Mouse (Mus musculus): ENCODE measurements around the gene Gper1. TPM values are rescaled to one million over a fixed set of nuclear protein-coding genes. Genes with fewer than 3 reads are reported as not detected.

The Gper1 gene
- total RNA-seq, 2 experiments from 2014 or later: 1.3 to 2.1 TPM

DNA sequence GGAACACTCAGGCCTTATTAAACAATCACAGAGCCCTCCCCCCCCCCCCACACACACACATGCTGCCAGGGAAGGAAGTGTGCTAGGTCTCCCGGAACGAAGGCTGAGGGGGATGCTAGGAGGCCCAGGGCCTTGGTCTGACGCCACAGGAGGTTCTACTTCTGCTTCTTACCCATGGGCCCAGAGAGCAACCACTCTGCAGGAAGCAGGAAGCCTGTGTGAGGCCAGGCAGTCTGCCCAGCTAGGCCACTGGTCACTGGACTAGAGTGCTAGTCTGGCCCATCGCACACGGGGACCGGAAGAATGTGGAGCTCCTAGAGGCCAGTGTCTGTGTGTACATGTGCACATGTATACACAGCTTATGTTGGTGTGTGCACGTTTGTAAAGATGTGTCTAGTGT lies 14.4 kb upstream of the Gper1 start:
- intact Hi-C loops (cut with DNase I): loop anchor here (5.0 kb wide), 1 partner anchor 74 kb away; the partner anchor contains the start of gene Zfand2a
- DNase-seq (ENCODE audit: low spot score): no peak

DNA sequence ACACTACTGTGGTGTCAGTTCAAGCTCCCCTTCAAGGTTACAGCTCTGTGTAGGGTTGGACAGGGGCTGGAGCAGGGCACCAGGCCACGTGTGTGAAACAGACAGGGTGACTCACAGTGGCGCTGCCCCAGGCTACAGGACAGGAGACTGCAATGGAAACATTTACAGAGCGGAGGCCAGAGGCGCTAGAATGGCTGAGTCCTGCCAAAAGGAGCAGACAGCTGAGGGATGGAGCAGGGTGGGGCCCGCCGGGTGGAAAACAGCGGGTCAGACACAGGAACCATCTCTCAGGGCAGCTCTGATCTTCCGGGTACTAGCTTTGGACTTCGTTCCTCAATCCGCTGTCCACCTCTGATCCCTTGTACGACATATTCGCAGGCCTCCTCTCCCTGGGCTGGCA lies 13.5 kb upstream of the Gper1 start:
- peak; percentile 82 for DNase-seq (ENCODE audit: low spot score)

DNA sequence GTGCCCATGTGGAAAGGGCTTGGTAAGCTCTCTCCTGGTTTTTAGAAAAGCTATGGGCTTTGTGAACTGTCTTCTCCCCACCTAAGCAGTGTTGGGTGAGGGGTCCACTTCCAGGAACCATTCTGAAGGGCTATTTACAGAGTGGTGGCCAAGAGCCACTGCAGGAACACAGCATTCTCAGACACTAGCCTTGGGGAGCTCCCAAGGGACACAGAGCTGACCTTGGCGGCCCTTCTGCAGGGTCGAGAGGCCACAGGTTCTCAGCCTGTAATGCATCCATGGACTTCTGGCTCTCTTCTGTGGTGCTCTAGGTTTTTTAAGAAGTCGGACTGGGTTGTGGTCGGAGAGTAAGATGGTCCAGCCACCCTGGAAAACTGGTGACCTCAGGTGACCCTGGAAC lies 12.9 kb upstream of the Gper1 start:
- DNase-seq (ENCODE audit: low spot score): no peak
- intact Hi-C loops (cut with DNase I): no loop called here

More for the DNA sequence above, 13.5 kb upstream of the Gper1 start:
- intact Hi-C loops (cut with DNase I): loop anchor here (5.0 kb wide), 1 partner anchor 73 kb away; the partner anchor contains the start of gene Zfand2a

DNA sequence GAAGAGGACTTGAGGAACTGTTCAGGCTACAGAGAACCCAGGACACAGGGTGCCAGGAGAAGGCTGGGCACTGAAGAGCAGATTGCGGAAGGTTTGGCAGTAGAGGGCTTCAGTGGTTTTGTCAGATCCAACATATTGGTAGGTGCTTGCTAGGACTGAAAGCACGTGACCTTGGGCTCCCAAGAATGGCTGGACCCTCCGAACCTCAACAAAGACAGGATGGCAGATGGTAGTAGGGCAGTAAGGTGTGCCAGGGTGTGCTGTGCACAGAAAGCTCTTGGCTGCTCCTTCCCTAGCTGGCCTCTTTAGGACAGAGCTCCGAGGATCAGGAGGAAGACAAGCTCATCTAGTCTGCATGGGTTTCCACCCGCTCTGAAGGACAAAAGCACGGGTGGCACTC lies 11.8 kb upstream of the Gper1 start:
- intact Hi-C loops (cut with DNase I): no loop called here
- no peak for DNase-seq (ENCODE audit: low spot score)

DNA sequence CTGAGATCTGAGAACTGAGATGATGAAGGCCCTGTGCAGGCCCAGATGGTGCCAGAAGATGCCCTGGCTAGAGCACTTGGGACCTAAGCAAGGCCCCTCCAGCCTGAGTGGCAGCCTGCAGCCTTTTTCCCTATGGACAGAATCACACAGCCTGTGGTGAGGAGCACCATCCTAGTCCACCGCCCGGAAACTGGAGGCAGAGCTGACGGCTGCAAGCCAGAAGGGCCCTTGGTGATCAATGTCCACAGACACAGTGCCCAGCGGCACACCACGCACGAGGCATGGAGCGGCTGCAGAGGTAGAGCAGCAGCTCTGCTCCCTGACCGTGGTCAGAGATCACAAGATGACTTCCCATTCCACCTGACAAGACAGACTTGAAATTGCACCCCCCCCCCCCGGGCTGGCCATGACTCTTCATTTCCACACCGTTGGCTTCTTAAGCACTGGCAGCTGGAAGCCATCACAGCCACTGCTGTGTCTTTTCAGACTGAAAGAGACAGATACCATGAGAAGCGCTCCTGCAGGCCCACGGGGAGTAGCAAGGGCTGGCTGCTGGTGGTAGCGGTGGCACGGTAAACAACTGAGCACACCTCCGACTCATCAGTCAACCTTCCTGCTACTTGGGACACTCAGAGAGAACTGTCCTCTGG lies 11.2 kb upstream of the Gper1 start:
- intact Hi-C loops (cut with DNase I): no loop called here

DNA sequence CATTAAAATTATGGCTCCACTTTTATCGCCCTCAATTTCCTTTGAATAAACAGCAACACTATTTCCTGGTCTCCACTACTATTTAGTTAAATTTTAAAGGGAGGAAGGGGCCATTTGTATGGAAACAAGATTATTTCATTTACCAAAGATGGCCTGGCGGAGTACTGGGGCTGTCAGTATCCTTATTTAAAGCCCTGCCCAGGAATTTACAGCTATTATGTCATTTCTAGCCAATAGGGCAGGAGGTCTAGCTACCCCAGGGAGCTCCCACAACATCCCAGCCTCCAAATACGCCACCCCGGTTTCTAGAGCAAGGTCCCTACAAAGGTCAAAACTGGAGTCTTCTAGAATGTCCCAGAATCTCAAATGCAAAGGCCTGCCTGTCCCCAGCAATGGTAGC lies 9.4 kb upstream of the Gper1 start:
- DNase-seq (ENCODE audit: low spot score): no peak
- intact Hi-C loops (cut with DNase I): no loop called here

More for the DNA sequence above, 11.2 kb upstream of the Gper1 start:
- DNase-seq (ENCODE audit: low spot score): no peak

DNA sequence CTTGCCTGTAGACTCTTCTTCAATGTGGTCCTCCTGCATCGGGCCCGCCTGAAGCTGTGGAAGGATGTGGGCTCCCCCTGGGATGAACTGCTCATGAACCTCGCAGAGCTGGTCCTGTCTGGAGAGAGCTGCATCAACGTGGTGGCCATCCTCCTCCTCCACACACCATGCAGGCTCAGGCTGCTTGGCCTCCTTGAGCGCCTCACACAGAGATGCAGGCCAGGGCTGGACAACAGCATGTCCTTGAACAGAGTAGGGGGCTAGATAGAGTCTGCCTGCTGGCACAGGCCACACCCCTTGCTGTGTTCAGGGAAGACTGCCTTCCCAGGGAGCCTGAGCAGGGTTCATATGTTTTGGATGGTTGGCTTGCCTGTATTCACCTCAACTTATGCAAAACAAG lies 8.0 kb upstream of the Gper1 start:
- intact Hi-C loops (cut with DNase I): no loop called here
- DNase-seq (ENCODE audit: low spot score): no peak

DNA sequence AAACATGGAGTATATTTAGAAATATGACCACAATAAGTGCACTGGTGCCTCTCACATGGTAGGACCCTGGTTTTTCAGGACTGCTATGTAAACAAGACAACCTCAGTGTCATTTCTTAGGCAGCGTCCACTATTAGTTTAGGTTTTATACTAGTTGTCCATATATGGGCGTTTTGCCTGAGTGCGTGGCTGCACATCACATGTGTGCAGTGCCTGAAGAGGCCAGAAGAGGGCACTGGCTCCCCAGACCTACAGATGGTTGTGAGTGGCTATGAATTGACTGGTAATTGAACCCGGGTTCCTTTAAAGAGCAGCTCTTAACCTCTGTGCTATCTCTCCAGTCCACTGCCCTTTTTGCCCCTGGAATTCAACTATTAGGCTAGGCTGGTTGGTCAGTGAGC lies 6.0 kb upstream of the Gper1 start:
- no peak for DNase-seq (ENCODE audit: low spot score)
- intact Hi-C loops (cut with DNase I): loop anchor here (2.0 kb wide), 1 partner anchor 28 kb away; no protein-coding TSS in a partner anchor

DNA sequence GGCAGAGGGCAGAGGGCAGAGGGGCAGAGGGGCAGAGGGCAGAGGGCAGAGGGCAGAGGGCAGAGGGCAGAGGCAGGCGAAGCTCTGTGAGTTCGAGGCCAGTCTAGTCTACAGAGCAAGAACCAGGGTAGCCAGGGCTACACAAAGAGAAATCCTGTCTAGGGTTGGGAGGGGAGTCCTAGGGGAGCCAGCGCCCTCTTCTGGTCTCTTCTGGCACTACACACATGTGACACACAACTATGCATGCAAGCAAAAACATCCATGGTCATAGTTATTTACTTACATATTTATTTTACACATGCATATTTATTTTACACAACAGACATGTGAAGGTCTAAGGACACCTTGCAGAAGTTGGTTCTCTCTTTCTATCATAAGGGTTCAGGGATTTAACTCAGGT lies 5.5 kb upstream of the Gper1 start:
- DNase-seq (ENCODE audit: low spot score): no peak
- intact Hi-C loops (cut with DNase I): loop anchor here (2.0 kb wide), 1 partner anchor 27 kb away; no protein-coding TSS in a partner anchor

DNA sequence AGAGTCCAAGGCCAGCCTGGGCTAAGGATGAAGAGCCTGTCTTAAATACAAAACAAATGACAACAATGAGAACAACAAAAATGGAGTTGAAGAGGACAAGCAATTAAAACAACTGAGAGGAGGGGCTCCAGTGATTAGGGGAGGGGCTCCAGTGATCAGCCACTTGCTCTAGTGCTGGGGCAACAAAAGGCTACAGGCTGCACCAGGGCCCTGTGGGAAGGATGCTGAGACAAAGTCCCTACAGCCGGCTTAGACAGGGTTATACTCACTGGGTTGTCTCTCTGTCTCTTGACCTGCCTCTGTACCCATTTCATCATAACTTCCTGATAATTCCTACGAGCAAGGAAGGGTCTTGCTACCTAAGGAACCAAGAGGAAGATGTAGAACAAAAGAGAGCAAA lies 4.8 kb upstream of the Gper1 start:
- intact Hi-C loops (cut with DNase I): no loop called here

DNA sequence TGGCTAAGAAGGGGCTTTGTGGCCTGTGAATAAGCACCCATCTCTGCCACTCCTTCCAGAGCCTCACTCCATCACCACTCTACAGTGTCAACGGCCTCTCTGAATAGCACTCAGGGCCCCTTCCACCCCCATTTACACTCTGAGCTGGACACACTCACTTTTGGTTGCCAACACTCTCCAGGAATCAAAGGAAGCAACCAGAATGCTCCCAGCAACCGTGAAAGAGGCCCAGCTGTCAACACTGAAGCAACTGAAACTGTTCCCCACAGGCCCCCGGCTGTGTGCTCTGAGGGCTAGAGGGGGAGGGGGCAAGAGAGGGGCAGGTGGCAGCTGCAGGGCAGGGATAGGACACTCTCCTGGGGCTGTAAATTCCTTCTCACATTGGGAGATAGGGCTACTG lies 4.3 kb upstream of the Gper1 start:
- no peak for DNase-seq (ENCODE audit: low spot score)
- intact Hi-C loops (cut with DNase I): no loop called here

More for the DNA sequence above, 4.8 kb upstream of the Gper1 start:
- DNase-seq (ENCODE audit: low spot score): no peak

DNA sequence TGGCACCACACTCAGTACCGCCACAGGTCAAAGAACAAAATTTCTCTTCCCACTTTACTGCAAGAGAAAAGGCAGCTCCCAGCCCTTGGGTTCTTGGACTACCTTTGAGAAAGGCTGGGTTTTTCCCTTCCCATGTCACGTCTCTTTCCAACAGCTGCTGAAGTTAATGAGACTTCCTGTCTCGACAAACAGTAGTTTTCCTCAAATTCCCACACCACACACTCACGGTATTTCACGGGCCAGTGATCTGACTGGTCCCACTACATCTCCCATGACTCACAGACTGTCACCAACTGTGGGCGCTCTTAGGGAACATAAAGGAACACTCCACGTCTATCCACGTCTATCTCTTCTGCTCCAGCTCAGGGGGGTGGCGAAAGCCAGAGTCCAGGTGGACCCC lies 2.2 kb downstream of the Gper1 start:
- no peak for DNase-seq (ENCODE audit: low spot score)
- intact Hi-C loops (cut with DNase I): no loop called here

DNA sequence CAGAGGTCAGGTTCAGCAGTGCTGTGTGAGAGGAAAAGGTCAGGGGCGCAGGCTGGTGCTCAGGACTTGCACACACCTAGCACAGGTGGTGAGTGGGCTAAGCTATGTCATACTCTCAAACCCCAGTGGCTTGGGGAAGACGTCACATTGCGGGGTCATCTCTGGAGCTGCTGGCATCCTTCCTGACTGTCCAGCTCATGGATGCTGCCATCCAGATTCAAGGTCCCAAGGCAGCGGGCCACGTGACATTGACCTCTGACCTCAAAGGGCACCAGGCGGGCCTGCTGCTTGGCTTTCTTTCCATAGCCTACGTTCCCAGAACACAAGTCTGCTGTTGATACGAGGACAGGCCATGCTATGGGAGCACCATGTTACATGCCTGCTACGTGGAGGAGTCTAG lies 4.0 kb downstream of the Gper1 start:
- no peak for DNase-seq (ENCODE audit: low spot score)
- intact Hi-C loops (cut with DNase I): no loop called here

DNA sequence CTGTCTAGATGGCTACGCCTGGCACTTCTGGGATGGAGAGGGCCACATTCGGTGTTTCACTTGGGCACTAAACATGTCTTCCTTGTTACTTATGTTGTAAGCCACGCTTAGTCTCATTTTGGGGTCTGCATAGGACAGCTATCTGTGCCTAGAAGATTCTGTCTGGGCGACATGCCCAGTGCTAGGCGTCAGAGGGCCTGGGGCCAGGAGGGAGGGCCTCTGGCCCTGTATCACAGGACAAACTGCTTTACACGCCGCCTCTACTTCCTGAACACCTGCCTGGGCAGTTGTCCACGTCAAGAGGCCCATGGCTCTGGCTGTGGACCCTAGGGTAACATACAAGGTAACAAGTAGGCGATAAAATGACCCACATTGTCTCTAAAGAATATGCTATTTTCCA lies 5.0 kb downstream of the Gper1 start:
- DNase-seq (ENCODE audit: low spot score): no peak
- intact Hi-C loops (cut with DNase I): no loop called here

DNA sequence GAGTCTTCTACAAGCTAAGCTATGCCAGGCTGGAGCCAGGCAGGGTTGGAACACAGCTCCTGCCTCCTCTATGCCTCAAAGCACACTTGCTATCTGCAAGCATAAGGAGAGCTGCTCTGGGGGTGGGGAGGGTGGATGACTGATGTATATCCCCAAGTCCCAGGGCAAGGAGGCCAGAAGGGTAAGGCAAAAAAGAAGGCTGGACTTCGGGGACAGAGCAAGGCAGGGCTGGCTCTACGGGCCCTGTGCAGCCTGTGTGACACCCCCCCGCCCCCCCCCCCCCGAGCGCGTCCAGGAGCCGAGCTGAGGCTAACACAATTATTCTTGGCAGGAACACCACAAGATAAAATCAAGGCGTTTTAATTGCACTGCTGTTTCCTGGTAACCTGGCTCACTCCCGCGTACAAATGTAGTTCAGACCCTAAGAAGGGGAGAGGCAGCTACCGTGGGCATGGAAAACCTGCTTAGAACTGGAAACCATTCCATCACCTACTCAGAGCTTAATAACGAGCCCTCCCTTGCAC lies 6.9 kb downstream of the Gper1 start:
- intact Hi-C loops (cut with DNase I): no loop called here
- DNase-seq (ENCODE audit: low spot score): no peak

DNA sequence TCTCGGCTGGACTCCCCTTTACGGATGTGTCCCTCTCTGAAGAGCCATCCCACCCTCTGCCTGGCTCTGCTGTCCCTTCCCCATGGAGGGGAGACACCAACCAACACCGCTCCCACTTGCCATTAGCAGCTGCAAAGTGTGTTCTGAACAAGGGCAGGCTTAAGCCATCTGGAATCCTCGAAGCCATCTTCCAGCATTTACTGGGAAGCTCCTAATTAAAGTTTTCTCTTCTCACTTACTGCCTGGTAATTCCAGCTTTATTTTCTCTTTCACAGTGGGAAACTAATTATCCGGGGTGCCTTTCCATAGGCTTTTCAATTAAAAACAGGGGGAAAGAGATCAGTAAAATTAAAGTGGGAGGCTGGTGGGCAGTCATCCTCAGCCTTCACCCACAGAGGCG lies 9.4 kb downstream of the Gper1 start:
- no peak for DNase-seq (ENCODE audit: low spot score)
- intact Hi-C loops (cut with DNase I): no loop called here

DNA sequence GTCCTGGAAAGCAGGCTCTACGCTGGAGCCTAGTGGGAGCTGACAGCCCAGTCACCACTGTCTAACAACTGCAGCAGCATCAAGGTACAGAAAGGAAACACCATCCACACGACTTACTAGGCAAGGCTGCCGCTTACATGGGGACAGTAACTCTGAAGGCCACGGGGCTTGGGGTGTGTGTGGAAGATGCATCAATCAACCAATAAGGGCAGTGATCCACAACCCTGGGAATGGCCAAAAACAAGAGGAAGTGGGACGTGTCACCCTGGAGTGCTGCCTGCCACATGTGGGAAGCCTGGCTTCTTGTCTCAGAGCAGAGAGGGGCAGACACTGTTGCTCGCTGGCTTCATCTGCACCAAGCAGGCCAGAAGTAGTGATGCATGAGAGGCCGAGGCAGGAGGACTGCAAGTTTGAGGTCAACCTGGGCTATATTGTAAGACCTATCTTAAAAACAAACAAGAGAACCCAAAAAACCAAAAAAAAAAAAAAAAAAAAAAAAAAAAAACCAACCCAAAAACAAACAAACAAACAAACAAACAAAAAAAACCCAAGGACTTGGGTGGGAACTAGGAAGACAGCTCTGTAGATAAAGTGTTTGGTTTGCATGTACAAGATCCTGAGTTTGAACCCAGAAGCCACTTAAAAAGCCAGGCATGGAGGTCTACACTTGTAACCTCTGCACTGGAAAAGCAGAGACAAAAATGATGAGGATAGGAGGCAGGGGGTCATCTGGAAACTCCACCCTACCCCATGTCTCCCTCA lies 10.0 kb downstream of the Gper1 start:
- intact Hi-C loops (cut with DNase I): no loop called here
- DNase-seq (ENCODE audit: low spot score): no peak

DNA sequence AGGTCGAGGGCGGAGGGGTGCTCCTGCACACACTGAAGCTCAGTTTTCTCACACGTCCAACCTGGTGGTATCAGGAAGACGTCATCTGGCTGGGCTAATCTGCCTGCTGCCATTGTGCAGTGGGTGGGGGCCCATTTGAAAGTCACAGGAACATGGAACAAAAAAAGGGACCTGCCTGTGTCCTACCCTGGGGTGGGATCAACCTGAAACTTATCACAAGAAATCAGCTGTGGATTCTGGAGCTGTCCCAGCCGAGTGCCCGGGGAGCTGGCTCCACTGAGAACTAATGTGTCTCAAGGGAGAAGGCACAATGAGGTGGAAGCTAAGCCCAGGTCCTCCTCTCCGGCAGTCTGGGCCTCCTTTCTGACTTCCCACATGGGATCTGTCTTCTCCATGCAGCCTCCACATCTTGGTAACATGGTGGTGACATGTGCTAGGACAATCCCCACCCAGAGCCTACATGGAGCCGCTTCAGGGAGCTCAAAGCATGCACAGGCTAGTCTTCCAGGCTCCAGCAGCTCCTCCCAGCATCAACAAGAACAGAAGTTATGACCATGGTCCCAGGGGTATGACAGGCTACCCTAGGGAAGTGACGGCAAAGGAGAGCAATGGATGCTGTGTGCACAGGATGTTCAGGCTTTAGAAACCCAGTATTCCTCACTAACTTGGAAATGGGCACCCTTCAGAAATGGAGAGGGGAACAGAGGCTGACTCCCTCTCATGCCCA lies 11.1 kb downstream of the Gper1 start:
- intact Hi-C loops (cut with DNase I): no loop called here
- no peak for DNase-seq (ENCODE audit: low spot score)

DNA sequence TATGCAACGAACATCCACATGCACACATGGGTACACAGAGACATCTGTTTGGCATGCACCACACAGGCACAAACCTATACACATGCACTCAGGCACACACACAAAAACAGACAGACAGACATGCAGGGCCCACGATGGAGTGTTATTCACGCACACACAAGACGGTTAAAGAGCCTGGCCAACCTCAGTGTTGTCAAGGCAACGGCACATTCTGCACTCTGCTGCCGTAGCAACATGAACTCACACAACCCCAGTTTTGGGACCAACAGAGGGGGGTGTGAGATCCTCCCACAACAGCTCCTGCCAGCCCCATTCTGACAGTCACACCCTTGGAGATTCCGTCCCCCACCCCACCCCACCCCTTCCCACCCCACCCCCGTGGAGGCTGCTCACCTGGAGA lies 12.0 kb downstream of the Gper1 start:
- DNase-seq (ENCODE audit: low spot score): no peak
- intact Hi-C loops (cut with DNase I): no loop called here

DNA sequence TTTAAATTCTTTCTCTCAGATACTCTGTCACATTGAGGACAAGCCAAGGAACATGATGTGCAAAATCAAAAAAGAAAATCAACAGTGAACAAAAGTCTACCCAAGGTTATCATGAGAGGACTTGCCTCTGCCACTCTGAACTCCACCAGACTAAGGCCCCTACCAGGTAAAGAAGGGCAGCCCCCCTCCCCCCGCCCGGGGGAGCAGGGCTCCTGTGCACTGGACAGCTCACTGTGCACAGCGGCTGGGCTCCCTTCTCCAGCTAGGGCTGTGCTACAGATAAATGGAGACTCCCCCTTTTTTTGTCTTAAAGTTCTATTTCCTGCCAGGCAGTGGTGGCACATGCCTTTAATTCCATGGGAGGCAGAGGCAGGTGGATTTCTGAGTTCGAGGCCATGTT lies 14.8 kb downstream of the Gper1 start:
- no peak for DNase-seq (ENCODE audit: low spot score)
- intact Hi-C loops (cut with DNase I): no loop called here

DNA sequence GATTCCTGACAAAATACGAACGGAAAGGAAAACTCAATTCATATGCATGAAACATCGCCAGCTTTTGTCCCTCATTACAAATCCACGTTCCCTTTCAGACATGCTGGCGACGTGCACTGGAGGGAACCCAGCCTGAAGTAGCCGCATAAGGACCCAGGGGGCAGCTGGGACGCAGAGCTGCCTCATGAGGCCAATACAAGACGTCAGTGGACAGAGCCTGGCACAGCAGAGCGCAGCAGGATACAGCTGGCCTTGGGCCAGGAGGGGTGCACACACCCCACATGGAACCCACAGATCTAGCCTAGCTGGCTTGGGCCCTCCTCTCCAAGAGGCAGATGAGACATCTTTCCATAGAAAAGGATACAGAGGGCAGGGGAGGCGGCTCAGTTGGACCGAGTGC lies 15.5 kb downstream of the Gper1 start:
- DNase-seq (ENCODE audit: low spot score): no peak
- intact Hi-C loops (cut with DNase I): no loop called here

All from heart, postnatal 25 days (tissue).